Mouse (Mus musculus) layer of hippocampus, adult 2 months (tissue): Measurements from ENCODE around the gene C2cd3. TPM values are rescaled to one million over a fixed set of nuclear protein-coding genes. Genes with fewer than 3 reads are reported as not detected.
A peak's percentile ranks its signal among the peaks of the same experiment; 100 is the strongest.
"Not testable (repeated sequence)": the region's sequence is repeated elsewhere in the genome, so short reads cannot be mapped to it uniquely, and the experiment has no call there.

Source experiments
- DNase-seq, 2 experiments: peaks; one replicate each; pipeline ENCODE4 v3.0.0; 2022; ENCODE audit warnings: low spot score in 2 of 2
- H3K27ac ChIP-seq: fragments of 200-600 bp; 2 replicates; pipeline ENCODE4 v1.8.1; 2022
- H3K4me3 ChIP-seq: fragments of 200-600 bp; 2 replicates; pipeline ENCODE4 v1.8.1; 2022; ENCODE audit warnings: mild to moderate bottlenecking
- CTCF ChIP-seq: fragments of 200-600 bp; conservative IDR thresholded peaks from 2 replicates; pipeline ENCODE4 v1.8.1; 2022; ENCODE audit warnings: antibody characterized with exemption, mild to moderate bottlenecking, moderate library complexity
- total RNA-seq, 2 experiments: library from RNA; stranded (reverse); gene quantifications; 2 replicates each; pipeline ENCODE4 v1.2.3; 2021

C2cd3 gene
- total RNA-seq, 2 experiments from 2014 or later = 22.7 to 22.8 TPM

GRCm38 (mm10) chr7:100466781-100467510 lies 94.9 kb downstream of the C2cd3 start:
- H3K27ac ChIP-seq = no peak overlapping the region
- DNase-seq = no peak
- H3K4me3 ChIP-seq = no peak overlapping the region
- TF ChIP-seq CTCF = no peak

GRCm38 (mm10) chr7:100468761-100469160 lies 96.7 kb downstream of the C2cd3 start:
- Histone ChIP-seq H3K27ac (no peak overlapping the region), H3K4me3 (no peak overlapping the region)
- no peak for TF ChIP-seq CTCF
- no peak for DNase-seq

DNA sequence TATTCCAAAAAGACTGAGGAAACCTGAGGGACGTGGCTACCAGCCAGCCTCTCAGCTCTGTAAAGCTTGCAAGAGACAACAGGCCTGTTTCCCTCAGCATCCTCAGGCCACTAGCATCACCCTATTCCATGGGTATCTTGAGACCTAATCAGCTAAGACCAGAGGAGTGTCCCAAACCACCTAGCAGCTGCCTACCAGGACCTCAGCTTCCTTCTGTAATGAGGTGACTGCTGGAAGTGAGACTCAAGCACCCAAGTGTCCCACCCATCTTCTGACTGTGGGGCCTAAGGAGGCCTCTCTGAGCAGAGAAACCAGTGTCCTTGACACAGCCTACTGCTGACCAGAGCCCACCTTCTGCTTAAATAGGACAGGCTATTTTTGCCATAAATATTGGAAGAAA lies 97.5 kb downstream of the C2cd3 start:
- TF ChIP-seq CTCF = no peak
- no peak overlapping the region for H3K4me3 ChIP-seq
- DNase-seq = no peak
- H3K27ac ChIP-seq = no peak overlapping the region

DNA sequence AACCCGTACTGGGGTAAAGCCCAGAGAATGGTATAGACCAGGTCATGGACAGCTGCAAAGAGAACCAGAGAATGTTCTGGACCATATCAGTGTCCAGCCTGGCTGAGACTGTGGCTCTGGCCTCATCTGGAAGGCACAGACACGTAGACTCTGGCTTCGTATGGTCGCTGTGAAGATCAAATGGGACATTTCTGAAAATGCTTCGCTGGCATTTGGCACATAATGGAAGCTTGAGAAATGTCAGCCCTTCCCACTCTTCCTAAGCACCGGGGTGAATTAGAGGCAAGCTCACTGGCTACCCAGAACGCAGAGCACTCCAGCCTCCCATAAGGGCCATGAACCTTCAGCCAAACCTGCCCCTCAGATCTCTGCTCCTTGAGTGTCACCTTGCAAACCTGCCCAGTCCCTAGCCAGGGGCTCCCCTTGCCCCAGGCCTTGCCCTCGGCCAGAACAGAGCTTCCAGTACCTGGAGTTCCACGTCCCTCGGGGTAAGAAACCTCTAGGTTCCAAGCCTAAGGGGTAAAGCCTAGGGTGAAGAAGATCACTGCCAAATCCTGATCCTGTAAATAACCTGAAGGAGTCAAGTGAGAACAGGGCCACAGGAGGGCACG lies 98.9 kb downstream of the C2cd3 start:
- Histone ChIP-seq H3K4me3 (no peak overlapping the region), H3K27ac (no peak overlapping the region)
- no peak for DNase-seq
- no peak for TF ChIP-seq CTCF

- no peak overlapping the region for H3K4me3 ChIP-seq
- TF ChIP-seq CTCF = no peak
- DNase-seq = no peak
- no peak overlapping the region for H3K27ac ChIP-seq
Measured at GRCm38 (mm10) chr7:100471407-100471797, 99.4 kb downstream of the C2cd3 start.

DNA sequence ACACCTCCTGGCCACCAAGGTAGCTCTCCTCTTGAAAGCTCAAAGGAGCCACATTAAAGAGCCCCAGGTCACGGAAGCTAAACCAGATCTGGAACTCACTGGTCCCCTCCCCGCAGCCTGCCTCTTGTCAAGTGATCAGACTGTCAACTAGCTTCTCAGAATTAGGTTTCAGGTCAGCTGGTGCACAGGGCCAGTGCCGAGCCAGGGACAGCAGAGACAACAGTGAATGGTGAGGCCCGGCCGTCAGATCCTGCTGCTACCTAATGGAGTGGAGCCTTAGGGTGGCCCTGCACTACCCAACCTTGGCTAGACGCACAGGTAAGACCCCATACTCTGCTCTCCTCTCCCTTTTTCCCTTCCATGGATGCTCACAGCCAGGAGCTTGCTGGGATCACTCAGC lies 100.7 kb downstream of the C2cd3 start, which contains the start of gene Ucp3:
Gene Ucp3, plus strand, starts transcription at position 214 of the 400 bp plus-strand sequence.
- DNase-seq = no peak
- Histone ChIP-seq H3K27ac (peak within 1 kb of the TSS; percentile 46; the same call in 1 of the 2 replicates), H3K4me3 (0 out of 2 replicates have a peak within 1 kb of the TSS, but pooled peaks have one; percentile 5)
- TF ChIP-seq CTCF = no peak

GRCm38 (mm10) chr7:100473846-100474454 lies 101.9 kb downstream of the C2cd3 start:
- DNase-seq = no peak

GRCm38 (mm10) chr7:100474680-100475079 lies 102.6 kb downstream of the C2cd3 start:
- no peak for DNase-seq
- no peak for TF ChIP-seq CTCF
- Histone ChIP-seq H3K4me3 (no peak overlapping the region), H3K27ac (no peak overlapping the region)

More at GRCm38 (mm10) chr7:100473846-100474454, 101.9 kb downstream of the C2cd3 start:
- H3K27ac ChIP-seq = no peak overlapping the region
- H3K4me3 ChIP-seq = no peak overlapping the region
- no peak for TF ChIP-seq CTCF

DNA sequence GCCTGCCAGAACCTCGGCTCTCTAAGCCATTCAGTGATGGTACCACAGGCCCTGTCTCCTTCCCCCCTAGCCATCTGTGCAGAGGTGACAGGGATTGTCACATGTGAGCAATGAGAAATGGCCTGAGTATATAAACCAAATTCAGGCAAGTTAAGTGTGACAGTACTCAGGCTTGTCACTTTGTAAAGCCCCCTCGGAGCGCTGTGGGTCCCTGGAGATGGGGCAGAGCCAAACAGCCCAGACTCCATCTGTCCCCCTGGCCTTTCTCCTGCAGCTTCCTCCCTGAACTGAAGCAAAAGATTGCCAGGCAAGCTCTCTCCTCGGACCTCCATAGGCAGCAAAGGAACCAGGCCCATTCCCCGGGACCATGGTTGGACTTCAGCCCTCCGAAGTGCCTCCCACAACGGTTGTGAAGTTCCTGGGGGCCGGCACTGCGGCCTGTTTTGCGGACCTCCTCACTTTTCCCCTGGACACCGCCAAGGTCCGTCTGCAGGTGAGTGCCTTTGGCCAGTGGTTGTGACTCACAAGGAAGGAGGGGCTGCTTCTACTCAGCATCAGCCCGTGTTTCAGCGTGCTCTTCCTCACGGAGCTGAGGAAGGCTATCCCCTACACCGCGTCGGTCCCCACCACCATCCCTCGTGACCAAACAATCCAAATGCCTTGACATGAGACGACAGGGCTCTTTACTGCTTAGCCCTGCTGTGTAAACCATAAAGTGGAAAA lies 107.2 kb downstream of the C2cd3 start:
- TF ChIP-seq CTCF = no peak
- H3K27ac ChIP-seq = no peak overlapping the region
- DNase-seq = no peak
- H3K4me3 ChIP-seq = no peak overlapping the region

- no peak for TF ChIP-seq CTCF
- DNase-seq = no peak
- no peak overlapping the region for H3K27ac ChIP-seq
- no peak overlapping the region for H3K4me3 ChIP-seq
Measured at GRCm38 (mm10) chr7:100479823-100480164, 107.8 kb downstream of the C2cd3 start.

GRCm38 (mm10) chr7:100480175-100480574 lies 108.1 kb downstream of the C2cd3 start:
- Histone ChIP-seq H3K27ac (no peak overlapping the region), H3K4me3 (no peak overlapping the region)
- no peak for TF ChIP-seq CTCF
- no peak for DNase-seq

DNA sequence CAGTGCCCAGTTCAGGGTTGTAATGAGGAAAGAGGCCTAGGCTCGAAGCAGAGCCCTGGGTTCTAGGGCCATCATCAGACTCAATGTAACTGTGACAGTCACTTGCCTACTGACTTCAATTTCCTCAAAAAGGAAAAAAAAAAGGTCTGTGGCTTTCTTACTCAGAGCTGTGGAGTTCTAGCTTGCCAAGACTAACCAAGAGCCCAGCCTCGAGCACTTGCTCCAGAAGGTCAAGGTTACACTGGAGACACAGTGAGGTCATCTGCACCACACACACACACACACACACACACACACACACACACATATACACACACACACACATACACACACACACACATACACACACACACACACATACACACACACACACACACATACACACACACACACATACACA lies 110.0 kb downstream of the C2cd3 start:
- H3K4me3 ChIP-seq, DNase-seq, H3K27ac ChIP-seq: not testable (repeated sequence)

DNA sequence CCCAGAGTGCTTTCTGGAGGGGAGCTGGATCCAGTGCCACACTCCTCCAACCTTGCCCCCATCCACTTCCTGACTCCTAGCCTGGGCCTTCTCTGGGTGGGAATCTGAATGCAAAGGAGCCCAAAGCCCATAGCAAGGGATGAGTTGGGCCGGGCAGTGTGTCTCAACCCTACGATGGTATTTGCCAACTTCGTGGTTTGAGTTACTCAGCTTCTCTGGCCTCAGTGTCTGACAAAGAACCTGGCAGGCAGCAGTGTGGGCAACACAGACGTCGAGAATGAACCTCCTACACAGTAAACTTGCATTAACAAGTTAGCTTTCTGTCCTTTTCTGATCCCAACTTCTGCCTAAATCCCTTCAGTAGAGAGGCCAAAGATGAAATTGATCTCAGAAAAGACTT lies 112.5 kb downstream of the C2cd3 start:
- no peak overlapping the region for H3K4me3 ChIP-seq
- DNase-seq = no peak
- no peak overlapping the region for H3K27ac ChIP-seq
- no peak for TF ChIP-seq CTCF
